Mouse (Mus musculus) E14TG2a.4 (cell line): ENCODE measurements at regions not wholly inside any gene's neighbourhood (a gene's known extent, or its start where the extent isn't known, plus 50 kb on each side); places are given as distances from the start of the nearest gene placed in this dataset.

ENCODE experiments used
- CTCF ChIP-seq: conservative IDR thresholded peaks from 2 replicates; pipeline ENCODE4 v1.5.1; 2014; ENCODE audit warnings: low read length
- NANOG ChIP-seq: IDR thresholded peaks from 2 replicates; pipeline ENCODE4 v1.6.1; 2014; ENCODE audit warnings: borderline replicate concordance, low read length, mixed read lengths

- TF ChIP-seq CTCF (no peak), NANOG (no peak)
Measured at GRCm38 (mm10) chr1:179867493-179867892, 64.0 kb upstream of the Ahctf1 start.
